Mouse (Mus musculus) spleen, postnatal 0 days (tissue): ENCODE measurements around the gene Ttf2. TPM values are rescaled to one million over a fixed set of nuclear protein-coding genes. Genes with fewer than 3 reads are reported as not detected.

ENCODE experiments used
- polyA plus RNA-seq: library from polyadenylated mRNA; unstranded; fragments of >200 nt; fragmentation: Nextera tagmentation; extraction: Ambion mirVana; gene quantifications from 2 replicates; pipeline ENCODE4 v1.2.1, GENCODE M21; 2015

Gene Ttf2
- 9.1 and 10.2 TPM in 2 replicates for polyA plus RNA-seq

GRCm38 (mm10) chr3:100969176-100969917 lies at the start of gene Ttf2:
Ttf2 (minus strand) TSS chr3:100969663.

DNA sequence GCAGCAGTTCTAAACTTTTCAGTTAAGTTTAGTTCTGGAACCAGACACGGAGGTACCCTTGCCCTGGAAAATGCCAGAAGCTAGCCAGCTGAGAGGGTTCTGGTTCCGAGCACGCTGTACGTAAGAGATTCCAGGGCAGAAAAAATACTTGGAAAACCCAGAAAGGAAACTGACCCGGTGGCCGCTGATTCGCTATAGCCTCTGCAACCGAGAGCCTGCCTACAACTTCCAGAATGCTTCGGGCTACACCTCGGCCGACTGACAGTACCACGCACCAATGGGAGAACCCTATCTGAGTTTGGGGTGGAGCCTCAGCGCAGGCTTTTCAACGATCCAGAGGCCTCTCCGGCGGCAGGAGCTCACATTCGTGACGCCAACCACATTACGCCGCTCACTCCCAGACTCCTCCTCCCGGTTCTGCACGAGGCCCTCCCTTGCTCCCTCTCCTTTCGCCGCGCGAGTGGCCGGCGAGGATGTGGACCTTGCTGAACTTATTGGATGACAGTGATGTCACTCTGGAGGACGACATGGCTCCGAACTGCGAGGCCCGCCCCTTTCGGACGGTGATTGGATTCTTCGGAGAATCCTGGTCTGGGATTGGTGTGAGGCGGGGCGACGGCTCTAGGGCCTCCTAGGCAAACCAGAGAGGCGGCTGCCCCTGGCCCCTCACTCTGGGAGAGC lies 47.5 kb downstream of the Ttf2 start, which contains the start of gene Trim45:
Trim45 (plus strand) TSS at position 378 of the 681 bp plus-strand sequence.

Other genes starting within 250 kb of the Ttf2 start
- gene Vtcn1, start 144.2 kb downstream of the Ttf2 start, polyA plus RNA-seq, result 0.06 TPM in 1 of 2 replicates, not detected in the other
- gene Trim45, start 47.5 kb downstream of the Ttf2 start, polyA plus RNA-seq, result 1.3 and 1.8 TPM in 2 replicates
- gene Cd101, start 59.9 kb upstream of the Ttf2 start, polyA plus RNA-seq, result 1.5 and 1.8 TPM in 2 replicates
- 1.2 and 2.0 TPM in 2 replicates for gene Ptgfrn, start 140.6 kb upstream of the Ttf2 start, polyA plus RNA-seq